ENCODE assay signal across 14 mouse cellular contexts in the genomic region with DNA sequence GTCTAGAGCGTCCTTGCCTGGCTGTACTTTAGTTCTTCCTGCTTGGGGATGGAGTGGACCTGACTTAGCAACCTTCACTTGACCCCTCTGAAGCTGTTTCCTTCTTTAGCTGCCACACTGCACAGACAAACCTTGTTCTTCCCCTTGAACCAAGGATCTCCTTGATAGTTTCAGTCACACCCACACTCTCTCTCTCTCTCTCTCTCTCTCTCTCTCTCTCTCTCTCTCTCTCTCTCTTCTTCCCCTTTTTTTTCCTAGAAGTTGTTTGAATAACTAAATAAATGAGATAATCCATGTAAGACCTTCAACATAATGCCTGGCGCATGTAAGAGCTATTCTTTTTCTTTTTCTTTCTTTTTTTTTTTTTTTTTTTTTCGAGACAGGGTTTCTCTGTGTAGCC. TPM values are rescaled to one million over a fixed set of nuclear protein-coding genes. Genes with fewer than 3 reads are reported as not detected.
A peak's percentile ranks its signal among the peaks of the same experiment; 100 is the strongest.
DNase-seq lines count a peak whose midpoint lies in the region; ATAC-seq and TF ChIP-seq lines count a peak whose summit lies in the region.
"Had no signal": no experiment of that assay in that cellular context is flagged by ENCODE, and none has a peak within 500 bp of the region (broad histone marks: within the 10 kb centered on the region; RNA-seq: fewer than 3 reads in every experiment).

No protein-coding gene starts in this region.

- 79% methylated on average over 3 of the region's 3 CpGs for WGBS in hindbrain, embryonic 15.5 days
- 70% methylated on average over 3 of the region's 3 CpGs for WGBS in hindbrain, embryonic 12.5 days
- WGBS in stomach, embryonic 14.5 days, result 82% methylated on average over 2 of the region's 3 CpGs
- WGBS in stomach, postnatal 0 days, result 64% methylated on average over 3 of the region's 3 CpGs
- WGBS in liver, embryonic 13.5 days (ENCODE audit: insufficient replicate concordance), result 66% methylated on average over 3 of the region's 3 CpGs
- 74% methylated on average over 3 of the region's 3 CpGs for WGBS in forebrain, embryonic 15.5 days

- H3K4me1 ChIP-seq in hindbrain, embryonic 15.5 days (replicated peaks), result peaks cover 31% of the 10 kb centered on the region
- peaks cover 30% of the 10 kb centered on the region for H3K4me1 ChIP-seq in hindbrain, embryonic 12.5 days
- peaks cover 24% of the 10 kb centered on the region for H3K4me1 ChIP-seq in stomach, embryonic 14.5 days (ENCODE audit: control insufficient read depth, insufficient read depth, low read length)
- 0 out of 2 replicates have a peak, but pooled peaks cover 7% of the 10 kb centered on the region for H3K4me1 ChIP-seq in stomach, postnatal 0 days (replicated peaks; ENCODE audit: control insufficient read depth, insufficient read depth)
- peaks cover 43% of the 10 kb centered on the region for H3K4me1 ChIP-seq in liver, embryonic 13.5 days (replicated peaks)
- peaks cover 31% of the 10 kb centered on the region for H3K4me1 ChIP-seq in forebrain, embryonic 15.5 days

- no peak for TF ChIP-seq EP300 in stomach, postnatal 0 days (optimal IDR thresholded peaks at IDR 0.05)

- H3K9ac ChIP-seq in hindbrain, embryonic 15.5 days, result 0 out of 2 replicates have a peak overlapping the region, but pooled peaks have one; percentile 61
- no peak overlapping the region for H3K9ac ChIP-seq in hindbrain, embryonic 12.5 days
- H3K9ac ChIP-seq in stomach, embryonic 14.5 days (replicated peaks; ENCODE audit: low read depth, low read length), result no peak overlapping the region
- H3K9ac ChIP-seq in stomach, postnatal 0 days (ENCODE audit: low read length), result no peak overlapping the region
- no peak overlapping the region for H3K9ac ChIP-seq in liver, embryonic 13.5 days
- H3K9ac ChIP-seq in forebrain, embryonic 15.5 days (replicated peaks), result no peak overlapping the region
- H3K9ac ChIP-seq: embryonic facial prominence, embryonic 15.5 days had no signal

- no peak overlapping the region for H3K4me3 ChIP-seq in hindbrain, embryonic 15.5 days
- H3K4me3 ChIP-seq in hindbrain, embryonic 12.5 days, result no peak overlapping the region
- no peak overlapping the region for H3K4me3 ChIP-seq in stomach, embryonic 14.5 days (ENCODE audit: low read depth, low read length)
- H3K4me3 ChIP-seq in stomach, postnatal 0 days (ENCODE audit: low read depth, low read length), result no peak overlapping the region
- no peak overlapping the region for H3K4me3 ChIP-seq in liver, embryonic 13.5 days (replicated peaks)
- H3K4me3 ChIP-seq in forebrain, embryonic 15.5 days, result no peak overlapping the region

- H3K9me3 ChIP-seq in hindbrain, embryonic 15.5 days, result no peaks in the 10 kb centered on the region
- H3K9me3 ChIP-seq in hindbrain, embryonic 12.5 days (replicated peaks), result no peaks in the 10 kb centered on the region
- no peaks in the 10 kb centered on the region for H3K9me3 ChIP-seq in stomach, embryonic 14.5 days (ENCODE audit: control insufficient read depth, low read depth, low read length)
- no peaks in the 10 kb centered on the region for H3K9me3 ChIP-seq in stomach, postnatal 0 days (ENCODE audit: control insufficient read depth, low read length)
- no peaks in the 10 kb centered on the region for H3K9me3 ChIP-seq in liver, embryonic 13.5 days (replicated peaks)
- no peaks in the 10 kb centered on the region for H3K9me3 ChIP-seq in forebrain, embryonic 15.5 days
- H3K9me3 ChIP-seq: embryonic facial prominence, embryonic 15.5 days had no signal

- no peaks in the 10 kb centered on the region for H3K36me3 ChIP-seq in hindbrain, embryonic 15.5 days
- H3K36me3 ChIP-seq in hindbrain, embryonic 12.5 days, result no peaks in the 10 kb centered on the region
- H3K36me3 ChIP-seq in stomach, embryonic 14.5 days (ENCODE audit: control insufficient read depth, insufficient read depth, low read length), result no peaks in the 10 kb centered on the region
- no peaks in the 10 kb centered on the region for H3K36me3 ChIP-seq in stomach, postnatal 0 days (ENCODE audit: control insufficient read depth, insufficient read depth, low read length)
- H3K36me3 ChIP-seq in liver, embryonic 13.5 days, result no peaks in the 10 kb centered on the region
- H3K36me3 ChIP-seq in forebrain, embryonic 15.5 days, result no peaks in the 10 kb centered on the region
- H3K36me3 ChIP-seq: embryonic facial prominence, embryonic 15.5 days had no signal

- no peaks in the 10 kb centered on the region for H3K27me3 ChIP-seq in hindbrain, embryonic 15.5 days
- no peaks in the 10 kb centered on the region for H3K27me3 ChIP-seq in hindbrain, embryonic 12.5 days
- no peaks in the 10 kb centered on the region for H3K27me3 ChIP-seq in stomach, embryonic 14.5 days (ENCODE audit: control insufficient read depth, insufficient read depth, low read length)
- no peaks in the 10 kb centered on the region for H3K27me3 ChIP-seq in stomach, postnatal 0 days (ENCODE audit: control insufficient read depth, insufficient read depth, low read length)
- no peaks in the 10 kb centered on the region for H3K27me3 ChIP-seq in liver, embryonic 13.5 days
- H3K27me3 ChIP-seq in forebrain, embryonic 15.5 days, result no peaks in the 10 kb centered on the region
- H3K27me3 ChIP-seq: embryonic facial prominence, embryonic 15.5 days had no signal

- ATAC-seq in hindbrain, embryonic 15.5 days (ENCODE audit: low FRiP score, low read depth), result no peak
- no peak for ATAC-seq in hindbrain, embryonic 12.5 days (ENCODE audit: low FRiP score)
- ATAC-seq in stomach, embryonic 14.5 days (ENCODE audit: insufficient number of reproducible peaks, insufficient read depth, low FRiP score, low read depth), result no peak
- ATAC-seq in stomach, postnatal 0 days (ENCODE audit: low FRiP score, low TSS enrichment), result no peak
- ATAC-seq in liver, embryonic 13.5 days (ENCODE audit: low read depth), result no peak
- no peak for ATAC-seq in forebrain, embryonic 15.5 days (replicated peaks)
- ATAC-seq: CD4-positive, CD25-positive, alpha-beta regulatory T cell, adult 4 months; forebrain, embryonic 16.5 days; intestine, postnatal 0 days had no signal

- H3K27ac ChIP-seq in hindbrain, embryonic 15.5 days (replicated peaks), result peak overlapping the region; percentile 98
- no peak overlapping the region for H3K27ac ChIP-seq in hindbrain, embryonic 12.5 days
- no peak overlapping the region for H3K27ac ChIP-seq in stomach, embryonic 14.5 days (ENCODE audit: low read length)
- H3K27ac ChIP-seq in stomach, postnatal 0 days (replicated peaks), result no peak overlapping the region
- no peak overlapping the region for H3K27ac ChIP-seq in liver, embryonic 13.5 days
- H3K27ac ChIP-seq in forebrain, embryonic 15.5 days (replicated peaks), result no peak overlapping the region

- peak overlapping the region; percentile 89 for H3K4me2 ChIP-seq in hindbrain, embryonic 15.5 days
- H3K4me2 ChIP-seq in hindbrain, embryonic 12.5 days (replicated peaks), result no peak overlapping the region
- H3K4me2 ChIP-seq in stomach, embryonic 14.5 days (replicated peaks; ENCODE audit: low read depth, low read length), result 0 out of 2 replicates have a peak overlapping the region, but pooled peaks have one; percentile 97
- H3K4me2 ChIP-seq in stomach, postnatal 0 days (replicated peaks; ENCODE audit: low read depth), result no peak overlapping the region
- H3K4me2 ChIP-seq in liver, embryonic 13.5 days, result peak overlapping the region; percentile 95
- H3K4me2 ChIP-seq in forebrain, embryonic 15.5 days (replicated peaks), result no peak overlapping the region

- no peak for DNase-seq in stomach, postnatal 0 days (ENCODE audit: low spot score)
- DNase-seq in liver, embryonic 13.5 days, result no peak
- no peak for DNase-seq in frontal cortex, postnatal 36 days (ENCODE audit: low spot score in 2 of 2)
- DNase-seq: adrenal gland, adult 8-10 months; lung, adult 2 months; thymus, postnatal 25 days had no signal

- no peak for TF ChIP-seq CTCF in stomach, postnatal 0 days (IDR thresholded peaks at IDR 0.05; ENCODE audit: low read depth)

RNA-seq across cellular contexts. Expression of a gene that starts 1.7 kb away (rescaled TPM):
- polyA plus RNA-seq in hindbrain, embryonic 15.5 days (2015; fragmentation: Nextera tagmentation; extraction: Ambion mirVana), result 10.4 and 11.5 TPM in 2 replicates
- polyA plus RNA-seq in hindbrain, embryonic 12.5 days (2016; fragmentation: Nextera tagmentation; extraction: Ambion mirVana), result 15.5 and 18.4 TPM in 2 replicates
- polyA plus RNA-seq in stomach, embryonic 14.5 days (2014; fragmentation: Nextera tagmentation; extraction: Ambion mirVana), result 8.3 and 10.4 TPM in 2 replicates
- 11.3 and 13.5 TPM in 2 replicates for polyA plus RNA-seq in stomach, postnatal 0 days (2015; fragmentation: Nextera tagmentation; extraction: Ambion mirVana)
- polyA plus RNA-seq in liver, embryonic 13.5 days (2015; fragmentation: Nextera tagmentation; extraction: Ambion mirVana), result 5.6 and 6.2 TPM in 2 replicates
- 9.4 and 9.9 TPM in 2 replicates for polyA plus RNA-seq in forebrain, embryonic 15.5 days (2015; fragmentation: Nextera tagmentation; extraction: Ambion mirVana)

RNA-seq across cellular contexts. Expression of a gene that starts 51.6 kb away (rescaled TPM):
- 25.5 and 26.5 TPM in 2 replicates for polyA plus RNA-seq in hindbrain, embryonic 15.5 days (2015; fragmentation: Nextera tagmentation; extraction: Ambion mirVana)
- polyA plus RNA-seq in hindbrain, embryonic 12.5 days (2016; fragmentation: Nextera tagmentation; extraction: Ambion mirVana), result 27.9 and 29.0 TPM in 2 replicates
- polyA plus RNA-seq in stomach, embryonic 14.5 days (2014; fragmentation: Nextera tagmentation; extraction: Ambion mirVana), result 21.7 and 27.3 TPM in 2 replicates
- 25.4 and 25.9 TPM in 2 replicates for polyA plus RNA-seq in stomach, postnatal 0 days (2015; fragmentation: Nextera tagmentation; extraction: Ambion mirVana)
- 5.4 and 6.9 TPM in 2 replicates for polyA plus RNA-seq in liver, embryonic 13.5 days (2015; fragmentation: Nextera tagmentation; extraction: Ambion mirVana)
- polyA plus RNA-seq in forebrain, embryonic 15.5 days (2015; fragmentation: Nextera tagmentation; extraction: Ambion mirVana), result 26.2 and 27.3 TPM in 2 replicates

Comparison
In these comparisons a context has a peak if more than half of its experiments do, and no peak if none do; other contexts are left out.
1. H3K4me2 ChIP-seq: peak in hindbrain, embryonic 15.5 days (single experiment), stomach, embryonic 14.5 days (single experiment) and liver, embryonic 13.5 days (single experiment); none in hindbrain, embryonic 12.5 days (single experiment), stomach, postnatal 0 days (single experiment) and forebrain, embryonic 15.5 days (single experiment).